Comparison of ENCODE assay signal across 8 mouse cellular contexts in the genomic region with DNA sequence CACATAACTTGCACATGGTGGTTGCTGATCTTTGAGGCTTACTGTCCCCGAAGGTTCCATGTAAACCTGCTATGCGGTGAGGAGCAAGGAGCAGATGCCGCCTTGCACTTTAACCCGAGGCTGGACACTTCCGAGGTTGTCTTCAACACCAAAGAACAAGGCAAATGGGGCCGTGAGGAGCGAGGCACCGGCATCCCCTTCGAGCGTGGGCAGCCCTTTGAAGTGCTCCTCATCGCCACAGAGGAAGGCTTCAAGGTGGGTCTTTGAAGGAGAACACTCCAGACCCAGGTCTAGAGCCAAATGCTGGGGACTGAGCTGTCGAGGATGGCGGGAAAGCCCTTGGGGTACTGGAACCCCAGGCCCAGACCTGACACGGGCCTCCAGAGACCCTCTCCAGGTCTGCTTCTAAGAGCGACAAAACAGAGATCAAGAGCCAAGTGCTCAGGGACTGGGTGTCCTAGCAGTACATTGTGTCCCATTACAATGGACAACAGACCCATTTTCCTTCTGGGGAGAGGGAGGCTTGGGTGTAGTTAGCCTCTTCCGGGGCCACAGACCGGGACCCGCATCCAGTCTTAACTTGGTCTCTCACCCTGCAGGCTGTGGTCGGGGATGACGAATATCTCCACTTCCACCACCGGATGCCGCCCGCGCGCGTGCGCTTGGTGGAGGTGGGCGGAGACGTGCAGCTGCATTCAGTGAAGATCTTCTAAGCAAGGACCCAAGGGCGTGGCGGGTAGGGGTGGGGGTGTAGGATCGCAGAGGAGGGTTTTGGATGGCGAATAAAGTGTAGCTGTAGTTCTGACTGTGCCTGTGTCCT. TPM values are rescaled to one million over a fixed set of nuclear protein-coding genes. Genes with fewer than 3 reads are reported as not detected.
A peak's percentile ranks its signal among the peaks of the same experiment; 100 is the strongest.
DNase-seq lines count a peak whose midpoint lies in the region; ATAC-seq lines count a peak whose summit lies in the region.

No protein-coding gene starts in this region.

- peak overlapping the region; percentile 28 for H3K4me3 ChIP-seq in intestine, embryonic 16.5 days (ENCODE audit: low read length)

- peak; percentile 95 for DNase-seq in R1 (ENCODE audit: low read depth, low spot score)
- peak; percentile 75 for DNase-seq in embryo, embryonic 9.5 days (ENCODE audit: extremely low spot score)
- peak; percentile 54 to 79 for DNase-seq in gastrocnemius, postnatal 4 days (ENCODE audit: low spot score in 2 of 2)
- DNase-seq in left cerebral cortex, postnatal 25 days (ENCODE audit: low spot score in 2 of 2) = peak; percentile 76 to 95
- DNase-seq in right cerebral cortex, postnatal 4 days = peak; percentile 66
- no peak for DNase-seq in cerebellum, adult 8-10 months

- peak overlapping the region; percentile 55 for H3K4me2 ChIP-seq in intestine, embryonic 16.5 days (ENCODE audit: low read depth, low read length)

- H3K9me3 ChIP-seq in intestine, embryonic 16.5 days (ENCODE audit: control insufficient read depth, low read length) = peaks cover 4% of the 10 kb centered on the region; the same call in 1 of the 2 replicates

- intact Hi-C loops in left cerebral cortex, postnatal 25 days (cut with DNase I) = loop anchor here (2.0 to 5.0 kb wide), 3 partner anchors 39 to 83 kb away; no protein-coding TSS in a partner anchor

- 37% methylated on average over 33 of the region's 33 CpGs for WGBS in intestine, embryonic 16.5 days

- no peaks in the 10 kb centered on the region for H3K36me3 ChIP-seq in intestine, embryonic 16.5 days (ENCODE audit: control insufficient read depth, insufficient read depth, low read length)

- H3K27ac ChIP-seq in intestine, embryonic 16.5 days (ENCODE audit: low read length) = 0 out of 2 replicates have a peak overlapping the region, but pooled peaks have one; percentile 7

- peaks cover 17% of the 10 kb centered on the region; the same call in 1 of the 2 replicates for H3K4me1 ChIP-seq in intestine, embryonic 16.5 days (ENCODE audit: control insufficient read depth, insufficient read depth, low read length)

- H3K9ac ChIP-seq in intestine, embryonic 16.5 days (ENCODE audit: low read depth, low read length) = peak overlapping the region; percentile 60

- ATAC-seq in intestine, embryonic 16.5 days = peak; percentile 72
- ATAC-seq in megakaryocyte-erythroid progenitor cell, adult 5-6 weeks (replicated peaks; ENCODE audit: low FRiP score, low TSS enrichment, poor library complexity, severe bottlenecking) = peak; percentile 85

- no peaks in the 10 kb centered on the region for H3K27me3 ChIP-seq in intestine, embryonic 16.5 days (replicated peaks; ENCODE audit: control insufficient read depth, insufficient read depth, low read length)

RNA-seq across cellular contexts. Expression of a gene that starts 2.0 kb away (rescaled TPM):
- total RNA-seq in gastrocnemius, postnatal 4 days (2021) = 1 to 10 TPM in 1 of 2 experiments, under 1 TPM in 1; 0.52 to 2.3 TPM
- polyA plus RNA-seq in intestine, embryonic 16.5 days (2015; fragmentation: Nextera tagmentation; extraction: Ambion mirVana) = 0.56 and 0.97 TPM in 2 replicates
- under 1 TPM in 1 of 2 experiments, not detected in 1; 0.50 TPM for total RNA-seq in left cerebral cortex, postnatal 25 days (2021)
- not detected in 2 replicates for total RNA-seq in megakaryocyte-erythroid progenitor cell, adult 5-6 weeks (2014; fragmentation: Nextera tagmentation)
- not detected in 2 replicates for total RNA-seq in megakaryocyte-erythroid progenitor cell, adult 5-6 weeks (2017)

RNA-seq across cellular contexts. Expression of a gene that starts 15.5 kb away (rescaled TPM):
- under 1 TPM; 0.10 to 0.20 TPM for total RNA-seq in gastrocnemius, postnatal 4 days (2021)
- polyA plus RNA-seq in intestine, embryonic 16.5 days (2015; fragmentation: Nextera tagmentation; extraction: Ambion mirVana) = 0.29 and 0.39 TPM in 2 replicates
- total RNA-seq in left cerebral cortex, postnatal 25 days (2021) = under 1 TPM; 0.32 to 0.66 TPM
- not detected in 2 replicates for total RNA-seq in megakaryocyte-erythroid progenitor cell, adult 5-6 weeks (2014; fragmentation: Nextera tagmentation)
- not detected in 2 replicates for total RNA-seq in megakaryocyte-erythroid progenitor cell, adult 5-6 weeks (2017)

RNA-seq across cellular contexts. Expression of a gene that starts 32.0 kb away (rescaled TPM):
- 1 to 10 TPM; 5.3 to 8.7 TPM for total RNA-seq in gastrocnemius, postnatal 4 days (2021)
- polyA plus RNA-seq in intestine, embryonic 16.5 days (2015; fragmentation: Nextera tagmentation; extraction: Ambion mirVana) = 2,407 and 2,590 TPM in 2 replicates
- 1 to 10 TPM; 2.2 to 2.7 TPM for total RNA-seq in left cerebral cortex, postnatal 25 days (2021)
- total RNA-seq in megakaryocyte-erythroid progenitor cell, adult 5-6 weeks (2014; fragmentation: Nextera tagmentation) = 8.7 and 23.2 TPM in 2 replicates
- total RNA-seq in megakaryocyte-erythroid progenitor cell, adult 5-6 weeks (2017) = 2.6 and 3.8 TPM in 2 replicates

RNA-seq across cellular contexts. Expression of a gene that starts 40.7 kb away (rescaled TPM):
- 100 to 1,000 TPM; 211 to 220 TPM for total RNA-seq in gastrocnemius, postnatal 4 days (2021)
- 347 and 378 TPM in 2 replicates for polyA plus RNA-seq in intestine, embryonic 16.5 days (2015; fragmentation: Nextera tagmentation; extraction: Ambion mirVana)
- 10 to 100 TPM; 41.5 to 46.6 TPM for total RNA-seq in left cerebral cortex, postnatal 25 days (2021)
- 119 and 130 TPM in 2 replicates for total RNA-seq in megakaryocyte-erythroid progenitor cell, adult 5-6 weeks (2014; fragmentation: Nextera tagmentation)
- total RNA-seq in megakaryocyte-erythroid progenitor cell, adult 5-6 weeks (2017) = 85.5 and 95.0 TPM in 2 replicates

RNA-seq across cellular contexts. Expression of a gene that starts 57.4 kb away (rescaled TPM):
- total RNA-seq in gastrocnemius, postnatal 4 days (2021) = 100 to 1,000 TPM; 369 to 382 TPM
- polyA plus RNA-seq in intestine, embryonic 16.5 days (2015; fragmentation: Nextera tagmentation; extraction: Ambion mirVana) = 142 and 146 TPM in 2 replicates
- total RNA-seq in left cerebral cortex, postnatal 25 days (2021) = 100 to 1,000 TPM; 375 to 411 TPM
- total RNA-seq in megakaryocyte-erythroid progenitor cell, adult 5-6 weeks (2014; fragmentation: Nextera tagmentation) = 437 and 487 TPM in 2 replicates
- total RNA-seq in megakaryocyte-erythroid progenitor cell, adult 5-6 weeks (2017) = 350 and 619 TPM in 2 replicates
